Comparison of ENCODE assay signal across 22 mouse cellular contexts in the genomic region with DNA sequence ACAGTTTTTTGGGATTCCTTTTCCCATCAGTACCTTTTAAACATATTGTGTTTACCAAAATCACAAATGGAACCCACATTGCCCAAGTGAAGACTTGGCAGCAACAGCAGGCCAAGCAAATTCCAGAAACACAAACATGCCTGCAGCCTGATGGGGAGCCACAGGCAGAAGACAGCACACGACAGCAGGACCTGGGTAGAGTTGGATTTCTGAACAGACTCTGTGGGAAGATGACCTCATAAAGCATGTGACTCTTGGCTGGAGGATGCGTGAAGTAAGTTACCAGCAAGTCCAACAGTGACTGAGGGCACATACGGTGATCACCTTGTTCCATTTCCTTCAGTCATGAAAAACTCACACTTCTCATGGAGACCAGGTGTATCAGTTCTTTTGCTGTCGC. TPM values are rescaled to one million over a fixed set of nuclear protein-coding genes. Genes with fewer than 3 reads are reported as not detected.
A peak's percentile ranks its signal among the peaks of the same experiment; 100 is the strongest.
DNase-seq lines count a peak whose midpoint lies in the region; ATAC-seq and TF ChIP-seq lines count a peak whose summit lies in the region.
"Had no signal": no experiment of that assay in that cellular context is flagged by ENCODE, and none has a peak within 500 bp of the region (broad histone marks: within the 10 kb centered on the region; RNA-seq: fewer than 3 reads in every experiment).

No protein-coding gene starts in this region.

- no peaks in the 10 kb centered on the region for H3K36me3 ChIP-seq in forebrain, embryonic 15.5 days
- no peaks in the 10 kb centered on the region for H3K36me3 ChIP-seq in forebrain, embryonic 11.5 days (ENCODE audit: control insufficient read depth, insufficient read depth, low read length)
- H3K36me3 ChIP-seq in heart, embryonic 10.5 days, result no peaks in the 10 kb centered on the region
- H3K36me3 ChIP-seq: embryonic facial prominence, embryonic 10.5 days; heart, embryonic 12.5 days; hindbrain, embryonic 13.5 days; neural tube, embryonic 15.5 days had no signal

- no peak for DNase-seq in forebrain, embryonic 11.5 days (ENCODE audit: low spot score)
- peak; percentile 66 to 84 for DNase-seq in cerebellum, adult 2 months
- DNase-seq in cerebellum, postnatal 36 days, result peak; percentile 47 to 60
- DNase-seq in layer of hippocampus, adult 9-11 months, result peak; percentile 68
- DNase-seq in heart, embryonic 10.5 days (ENCODE audit: low spot score), result no peak
- no peak for DNase-seq in MN1 (ENCODE audit: low spot score)
- no peak for DNase-seq in frontal cortex, postnatal 25 days (ENCODE audit: low spot score in 2 of 2)
- DNase-seq: heart, postnatal 14 days; kidney, adult 8-10 months; kidney, postnatal 36 days; lung, adult 2 months; right cerebral cortex, postnatal 14 days; thymus, postnatal 36 days had no signal

- peak; percentile 43; the same call in 1 of the 2 replicates for ATAC-seq in forebrain, embryonic 15.5 days (replicated peaks)
- ATAC-seq in forebrain, embryonic 11.5 days (replicated peaks; ENCODE audit: low FRiP score), result no peak
- ATAC-seq: inflammation-experienced regulatory T-cells, adult 6 months; midbrain, embryonic 16.5 days had no signal

- peaks cover 12% of the 10 kb centered on the region; the same call in 1 of the 2 replicates for H3K4me1 ChIP-seq in forebrain, embryonic 15.5 days
- H3K4me1 ChIP-seq in forebrain, embryonic 11.5 days (replicated peaks; ENCODE audit: control insufficient read depth, insufficient read depth, low read length), result no peaks in the 10 kb centered on the region
- H3K4me1 ChIP-seq in cerebellum, adult 2 months (ENCODE audit: control insufficient read depth, insufficient read depth, low read length), result peaks cover 10% of the 10 kb centered on the region; the same call in 1 of the 2 replicates
- no peaks in the 10 kb centered on the region for H3K4me1 ChIP-seq in heart, embryonic 10.5 days
- H3K4me1 ChIP-seq: embryonic facial prominence, embryonic 10.5 days; heart, embryonic 12.5 days; neural tube, embryonic 15.5 days had no signal

- no peaks in the 10 kb centered on the region for H3K9me3 ChIP-seq in forebrain, embryonic 15.5 days
- H3K9me3 ChIP-seq in forebrain, embryonic 11.5 days (ENCODE audit: control insufficient read depth, low read length), result no peaks in the 10 kb centered on the region
- no peaks in the 10 kb centered on the region for H3K9me3 ChIP-seq in heart, embryonic 10.5 days
- H3K9me3 ChIP-seq: embryonic facial prominence, embryonic 10.5 days; heart, embryonic 12.5 days; hindbrain, embryonic 13.5 days; neural tube, embryonic 15.5 days had no signal

- TF ChIP-seq CTCF in cerebellum, adult 2 months (IDR thresholded peaks at IDR 0.05; ENCODE audit: borderline replicate concordance, insufficient read depth, low read depth, low read length), result no peak

- 76% methylated on average over 4 of the region's 4 CpGs for WGBS in forebrain, embryonic 15.5 days
- 87% methylated on average over 4 of the region's 4 CpGs for WGBS in forebrain, embryonic 11.5 days
- 15% methylated on average over 4 of the region's 4 CpGs for WGBS in cerebellum, adult 2 months
- 86% methylated on average over 4 of the region's 4 CpGs for WGBS in heart, embryonic 10.5 days

- TF ChIP-seq POLR2A in cerebellum, adult 2 months (IDR thresholded peaks at IDR 0.05; ENCODE audit: borderline replicate concordance, insufficient read depth, low read length), result no peak

- H3K27ac ChIP-seq in forebrain, embryonic 15.5 days (replicated peaks), result 0 out of 2 replicates have a peak overlapping the region, but pooled peaks have one; percentile 1
- H3K27ac ChIP-seq in forebrain, embryonic 11.5 days (ENCODE audit: low read depth, low read length), result no peak overlapping the region
- H3K27ac ChIP-seq in cerebellum, adult 2 months (ENCODE audit: insufficient read depth, low read length), result peak overlapping the region; percentile 2; the same call in 1 of the 2 replicates
- no peak overlapping the region for H3K27ac ChIP-seq in heart, embryonic 10.5 days
- H3K27ac ChIP-seq: embryonic facial prominence, embryonic 10.5 days; hindbrain, embryonic 13.5 days; neural tube, embryonic 15.5 days had no signal

- no peak overlapping the region for H3K4me2 ChIP-seq in forebrain, embryonic 15.5 days (replicated peaks)
- no peak overlapping the region for H3K4me2 ChIP-seq in forebrain, embryonic 11.5 days (ENCODE audit: low read depth, low read length, severe bottlenecking)
- H3K4me2 ChIP-seq: heart, embryonic 12.5 days; hindbrain, embryonic 13.5 days; liver, embryonic 11.5 days; neural tube, embryonic 15.5 days had no signal

- no peak overlapping the region for H3K9ac ChIP-seq in forebrain, embryonic 15.5 days (replicated peaks)
- no peak overlapping the region for H3K9ac ChIP-seq in forebrain, embryonic 11.5 days (ENCODE audit: low read length)
- H3K9ac ChIP-seq: heart, embryonic 12.5 days; hindbrain, embryonic 13.5 days; neural tube, embryonic 15.5 days had no signal

- no peaks in the 10 kb centered on the region for H3K27me3 ChIP-seq in forebrain, embryonic 15.5 days
- no peaks in the 10 kb centered on the region for H3K27me3 ChIP-seq in forebrain, embryonic 11.5 days (ENCODE audit: control insufficient read depth, insufficient read depth, low read length)
- no peaks in the 10 kb centered on the region for H3K27me3 ChIP-seq in cerebellum, adult 2 months (ENCODE audit: control insufficient read depth, insufficient read depth, low read length)
- no peaks in the 10 kb centered on the region for H3K27me3 ChIP-seq in heart, embryonic 10.5 days (ENCODE audit: insufficient read depth, poor library complexity, severe bottlenecking)
- H3K27me3 ChIP-seq: CH12.LX; heart, embryonic 12.5 days; hindbrain, embryonic 13.5 days; neural tube, embryonic 15.5 days had no signal

- no peak overlapping the region for H3K4me3 ChIP-seq in forebrain, embryonic 15.5 days
- H3K4me3 ChIP-seq in forebrain, embryonic 11.5 days (ENCODE audit: low read depth, low read length), result no peak overlapping the region
- no peak overlapping the region for H3K4me3 ChIP-seq in cerebellum, adult 2 months (replicated peaks; ENCODE audit: insufficient read depth, low read depth, low read length)
- no peak overlapping the region for H3K4me3 ChIP-seq in heart, embryonic 10.5 days
- H3K4me3 ChIP-seq: embryonic facial prominence, embryonic 10.5 days; heart, embryonic 12.5 days; hindbrain, embryonic 13.5 days; neural tube, embryonic 15.5 days had no signal

RNA-seq across cellular contexts. Expression of a gene that starts 43.5 kb away (rescaled TPM):
- polyA plus RNA-seq in forebrain, embryonic 15.5 days (2015; fragmentation: Nextera tagmentation; extraction: Ambion mirVana), result 83.3 and 83.6 TPM in 2 replicates
- 46.6 and 53.1 TPM in 2 replicates for polyA plus RNA-seq in forebrain, embryonic 11.5 days (2014; fragmentation: Nextera tagmentation; extraction: Ambion mirVana)
- polyA plus RNA-seq in cerebellum, adult 2 months (2012; rRNA removed), result 87.7 and 92.0 TPM in 2 replicates
- 2.2 and 4.2 TPM in 2 replicates for polyA plus RNA-seq in heart, embryonic 10.5 days (2016; fragmentation: Nextera tagmentation; extraction: Ambion mirVana)

Comparison
In these comparisons a context has a peak if more than half of its experiments do, and no peak if none do; other contexts are left out.
1. H3K27ac ChIP-seq: peak in forebrain, embryonic 15.5 days (single experiment) and cerebellum, adult 2 months (single experiment); none in forebrain, embryonic 11.5 days (single experiment) and heart, embryonic 10.5 days (single experiment).
2. DNase-seq: peak in cerebellum, adult 2 months (2 of 2), cerebellum, postnatal 36 days (2 of 2) and layer of hippocampus, adult 9-11 months (single experiment); none in forebrain, embryonic 11.5 days (single experiment), heart, embryonic 10.5 days (single experiment), MN1 (single experiment) and frontal cortex, postnatal 25 days (0 of 2).